Mouse (Mus musculus): Measurements from ENCODE around the gene Mri1. TPM values are rescaled to one million over a fixed set of nuclear protein-coding genes. Genes with fewer than 3 reads are reported as not detected.

Gene Mri1
- polyA plus RNA-seq, 1 experiment from 2014 or later: 51.5 TPM

- Histone ChIP-seq H3K4me1 (peaks cover 26% of the 10 kb centered on the region), H3K4me2 (peak overlapping the region; percentile 42), H3K9me3 (replicated peaks) (no peaks in the 10 kb centered on the region), H3K4me3 (replicated peaks) (peak overlapping the region; percentile 4; the same call in 1 of the 2 replicates), H3K9ac (replicated peaks) (peak overlapping the region; percentile 12; the same call in 1 of the 2 replicates), H3K27ac (replicated peaks) (0 out of 2 replicates have a peak overlapping the region, but pooled peaks have one; percentile 13), H3K27me3 (replicated peaks) (no peaks in the 10 kb centered on the region), H3K36me3 (peaks cover 40% of the 10 kb centered on the region)
- 43% methylated on average over 27 of the region's 34 CpGs for WGBS
- peak; percentile 56; the same call in 1 of the 2 replicates for ATAC-seq (ENCODE audit: low FRiP score)
These were observed 46.8 kb downstream of the Mri1 start for GRCm38 (mm10) chr8:84210167-84210791.

DNA sequence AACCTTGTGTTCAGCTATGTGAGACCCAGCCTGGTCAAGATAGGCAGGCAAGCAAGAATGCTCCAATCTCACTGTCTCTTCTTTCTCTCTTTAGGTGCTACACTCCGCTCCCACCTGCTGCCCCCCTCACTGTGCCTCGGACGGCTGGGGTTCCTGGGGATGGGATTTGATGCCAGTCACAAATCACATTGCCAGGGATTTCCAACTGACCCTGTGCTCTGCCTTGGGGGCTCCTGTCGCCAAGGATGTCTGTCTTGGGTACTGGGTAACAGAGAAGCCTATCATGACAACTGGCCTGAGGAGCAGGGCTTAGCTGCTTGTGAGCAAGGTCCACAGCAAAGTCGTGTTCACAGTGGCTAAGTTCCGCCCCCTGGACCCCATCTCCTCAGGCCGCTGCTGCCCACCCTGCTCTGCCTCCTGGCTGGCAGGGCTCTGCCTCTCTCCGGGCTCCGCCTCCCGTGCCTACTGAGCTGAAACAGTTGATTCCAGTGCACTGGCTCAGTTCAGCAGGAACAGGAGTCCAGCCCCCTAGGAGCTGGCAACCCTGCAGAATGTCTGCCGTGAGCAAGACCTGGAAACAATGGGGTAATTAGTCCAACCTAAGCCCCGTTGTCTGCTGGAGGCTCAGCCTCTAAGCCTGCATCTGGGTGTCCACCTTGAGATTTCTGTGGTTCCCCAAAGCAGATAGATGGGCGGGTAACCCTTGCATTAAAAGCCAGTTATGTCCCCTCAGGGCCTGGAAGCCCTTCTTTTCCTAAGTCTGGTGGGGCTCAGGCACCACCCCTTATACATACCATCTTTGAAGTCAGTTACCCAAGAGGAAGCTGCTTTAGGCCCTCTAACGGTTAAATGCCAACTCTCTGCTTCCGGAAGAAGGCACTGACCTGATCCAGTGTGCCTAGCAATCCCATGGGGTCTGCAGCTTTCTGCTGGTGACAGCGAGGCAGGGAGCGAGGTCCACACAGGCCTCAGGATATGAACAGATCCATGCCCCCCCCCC, 48.4 kb downstream of the Mri1 start:
- ATAC-seq (ENCODE audit: low FRiP score): 0 out of 2 replicates have a peak, but pooled peaks have one; percentile 23
- H3K4me3 ChIP-seq (replicated peaks): no peak overlapping the region
- peaks cover 27% of the 10 kb centered on the region for H3K36me3 ChIP-seq
- H3K27ac ChIP-seq (replicated peaks): peak overlapping the region; percentile 46
- H3K9ac ChIP-seq (replicated peaks): 0 out of 2 replicates have a peak overlapping the region, but pooled peaks have one; percentile 17
- no peak overlapping the region for H3K4me2 ChIP-seq
- H3K4me1 ChIP-seq: peaks cover 31% of the 10 kb centered on the region
- H3K9me3 ChIP-seq (replicated peaks): no peaks in the 10 kb centered on the region
- WGBS: 40% methylated on average over 17 of the region's 17 CpGs
- no peaks in the 10 kb centered on the region for H3K27me3 ChIP-seq (replicated peaks)

DNA sequence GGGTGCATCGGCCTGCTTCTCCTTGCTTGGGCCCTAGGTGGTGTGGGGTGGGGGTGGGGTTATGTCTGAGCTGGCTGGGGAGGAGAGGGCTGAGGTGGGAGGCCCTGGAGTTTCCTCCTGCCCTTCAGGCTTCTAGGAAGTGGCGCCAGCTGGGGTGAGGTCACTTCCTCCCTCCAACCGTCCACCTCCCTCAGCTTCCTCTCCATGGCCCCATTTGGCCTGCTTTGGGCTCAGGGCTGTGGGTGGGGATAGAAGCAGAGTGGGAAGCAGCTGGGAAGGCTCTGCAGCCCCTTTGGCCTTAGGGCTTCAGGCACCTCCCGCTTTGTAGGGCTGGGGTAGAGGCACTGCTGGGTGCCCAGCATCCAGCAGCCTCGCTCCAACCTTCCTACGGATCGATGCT, 49.3 kb downstream of the Mri1 start:
- no peak overlapping the region for H3K4me2 ChIP-seq
- H3K27me3 ChIP-seq (replicated peaks): no peaks in the 10 kb centered on the region
- no peak overlapping the region for H3K4me3 ChIP-seq (replicated peaks)
- WGBS: 49% methylated on average over 6 of the region's 7 CpGs
- no peaks in the 10 kb centered on the region for H3K9me3 ChIP-seq (replicated peaks)
- peaks cover 18% of the 10 kb centered on the region for H3K36me3 ChIP-seq
- no peak for ATAC-seq (ENCODE audit: low FRiP score)
- H3K9ac ChIP-seq (replicated peaks): no peak overlapping the region
- H3K27ac ChIP-seq (replicated peaks): peak overlapping the region; percentile 46; the same call in 1 of the 2 replicates
- peaks cover 40% of the 10 kb centered on the region for H3K4me1 ChIP-seq

DNA sequence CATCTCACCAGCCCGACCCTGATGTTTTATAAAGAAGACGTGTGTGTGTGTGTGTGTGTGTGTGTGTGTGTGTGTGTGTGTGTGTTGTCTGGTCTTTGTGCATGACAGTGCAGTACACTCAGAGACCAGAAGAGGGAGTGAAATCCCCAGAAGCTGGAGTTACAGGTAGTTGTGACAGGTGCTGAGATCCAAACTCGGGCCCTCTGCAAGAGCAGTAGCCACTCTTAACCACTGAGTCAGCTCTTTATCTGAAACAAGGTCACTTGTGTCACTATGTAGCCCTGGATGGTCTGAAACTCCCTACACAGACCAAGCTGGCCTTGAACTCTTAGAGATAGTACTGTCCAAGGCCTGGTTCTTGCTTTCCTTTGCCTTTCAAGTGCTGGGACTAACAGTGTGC, 50.5 kb downstream of the Mri1 start:
- Histone ChIP-seq H3K27me3 (replicated peaks) (no peaks in the 10 kb centered on the region; the same call in 1 of the 2 replicates), H3K4me3 (replicated peaks) (no peak overlapping the region), H3K36me3 (peaks cover 8% of the 10 kb centered on the region), H3K4me2 (no peak overlapping the region), H3K9ac (replicated peaks) (no peak overlapping the region), H3K9me3 (replicated peaks) (no peaks in the 10 kb centered on the region), H3K27ac (replicated peaks) (no peak overlapping the region), H3K4me1 (peaks cover 50% of the 10 kb centered on the region)
- WGBS: 93% methylated on average over 3 of the region's 3 CpGs
- ATAC-seq (ENCODE audit: low FRiP score): no peak

- 94% methylated on average over 5 of the region's 5 CpGs for WGBS
- no peak overlapping the region for H3K4me3 ChIP-seq (replicated peaks)
- no peaks in the 10 kb centered on the region for H3K36me3 ChIP-seq
- peaks cover 6% of the 10 kb centered on the region; the same call in 1 of the 2 replicates for H3K27me3 ChIP-seq (replicated peaks)
- H3K9me3 ChIP-seq (replicated peaks): no peaks in the 10 kb centered on the region
- ATAC-seq (ENCODE audit: low FRiP score): no peak
- peaks cover 62% of the 10 kb centered on the region for H3K4me1 ChIP-seq
- H3K27ac ChIP-seq (replicated peaks): no peak overlapping the region
- H3K4me2 ChIP-seq: no peak overlapping the region
- no peak overlapping the region for H3K9ac ChIP-seq (replicated peaks)
These were observed 52.1 kb downstream of the Mri1 start for GRCm38 (mm10) chr8:84205073-84205472.

GRCm38 (mm10) chr8:84203975-84204772, 53.0 kb downstream of the Mri1 start:
- Histone ChIP-seq H3K4me3 (replicated peaks) (peak overlapping the region; percentile 37), H3K9ac (replicated peaks) (peak overlapping the region; percentile 42), H3K36me3 (no peaks in the 10 kb centered on the region), H3K9me3 (replicated peaks) (no peaks in the 10 kb centered on the region), H3K27me3 (replicated peaks) (peaks cover 6% of the 10 kb centered on the region; the same call in 1 of the 2 replicates), H3K4me2 (peak overlapping the region; percentile 77), H3K4me1 (peaks cover 63% of the 10 kb centered on the region), H3K27ac (replicated peaks) (peak overlapping the region; percentile 79)
- ATAC-seq (ENCODE audit: low FRiP score): peak; percentile 8; the same call in 1 of the 2 replicates
- WGBS: 59% methylated on average over 13 of the region's 13 CpGs

DNA sequence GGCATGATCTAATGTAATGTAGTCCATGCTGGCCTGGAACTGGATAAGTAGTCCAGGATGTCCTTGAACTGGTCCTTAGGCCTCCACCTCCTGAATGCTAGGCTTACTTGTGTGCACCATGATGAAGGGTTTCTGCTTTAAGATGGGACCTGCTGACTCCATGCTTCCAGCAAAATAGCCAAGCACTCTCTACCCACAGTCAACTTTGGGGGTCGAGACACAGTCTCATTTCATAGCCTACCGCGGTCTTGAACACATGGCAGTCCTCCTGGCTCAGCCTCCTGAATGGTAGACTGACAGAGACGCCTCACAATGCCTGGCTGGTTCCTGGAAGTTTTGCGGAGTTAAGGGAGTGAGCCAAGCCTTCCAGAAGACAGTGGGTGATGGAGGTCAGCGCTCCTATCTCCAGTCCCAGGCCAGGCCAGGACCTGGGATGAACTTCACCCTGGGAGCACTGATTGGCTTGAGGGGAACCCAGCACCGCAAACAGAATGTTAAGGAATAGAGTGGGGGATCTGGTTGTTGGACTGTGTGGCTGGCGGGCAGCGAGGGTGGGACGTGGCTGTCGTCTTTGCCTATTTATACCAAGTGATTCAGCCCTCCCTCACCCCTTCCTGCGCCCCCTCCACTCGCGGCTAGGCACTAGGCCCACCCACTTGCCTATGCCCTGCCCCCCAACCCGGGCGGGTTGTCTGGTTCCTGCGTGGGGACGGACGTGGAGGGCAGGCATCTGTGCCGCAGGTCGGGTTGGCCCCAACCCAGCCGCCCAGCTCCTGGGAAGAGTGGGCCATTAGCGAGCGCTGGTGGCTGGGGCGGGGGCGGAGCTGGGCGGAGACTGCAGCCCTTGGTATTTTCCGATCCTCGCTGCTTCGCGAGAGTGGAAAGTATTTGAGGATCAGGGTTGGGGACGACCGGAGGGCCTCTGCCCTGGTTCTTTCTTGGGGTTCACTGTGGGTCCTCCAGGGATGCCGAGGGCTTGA, 53.9 kb downstream of the Mri1 start:
- Histone ChIP-seq H3K4me1 (peaks cover 63% of the 10 kb centered on the region), H3K4me3 (replicated peaks) (peak overlapping the region; percentile 37), H3K9ac (replicated peaks) (peak overlapping the region; percentile 42), H3K4me2 (peak overlapping the region; percentile 77), H3K9me3 (replicated peaks) (no peaks in the 10 kb centered on the region), H3K27ac (replicated peaks) (peak overlapping the region; percentile 79), H3K27me3 (replicated peaks) (peaks cover 6% of the 10 kb centered on the region; the same call in 1 of the 2 replicates), H3K36me3 (no peaks in the 10 kb centered on the region)
- peak; percentile 23 for ATAC-seq (ENCODE audit: low FRiP score)
- 10% methylated on average over 34 of the region's 34 CpGs for WGBS

DNA sequence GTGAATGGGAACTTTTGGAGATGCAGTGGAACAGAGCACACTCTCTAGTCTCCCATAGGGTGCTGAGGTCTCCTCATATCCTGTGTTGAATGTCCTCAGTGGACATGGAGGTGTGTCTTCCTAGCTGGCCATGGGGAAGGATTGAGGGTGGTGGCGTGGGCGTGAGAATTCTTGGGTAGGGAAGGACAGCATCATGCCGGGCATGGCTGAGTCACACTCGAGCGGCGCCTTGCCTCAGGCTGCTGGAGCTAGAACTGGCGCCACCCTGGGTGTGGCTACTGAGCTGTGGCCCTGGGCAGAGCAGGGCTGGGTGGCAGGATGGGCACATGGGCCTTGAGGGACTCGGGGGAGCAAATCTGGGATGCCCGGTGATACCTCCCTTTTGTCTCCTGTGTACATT, 54.7 kb downstream of the Mri1 start:
- peak overlapping the region; percentile 77 for H3K4me2 ChIP-seq
- no peaks in the 10 kb centered on the region for H3K36me3 ChIP-seq
- H3K4me1 ChIP-seq: peaks cover 66% of the 10 kb centered on the region
- H3K9me3 ChIP-seq (replicated peaks): no peaks in the 10 kb centered on the region
- ATAC-seq (ENCODE audit: low FRiP score): no peak
- H3K4me3 ChIP-seq (replicated peaks): no peak overlapping the region
- no peak overlapping the region for H3K9ac ChIP-seq (replicated peaks)
- 93% methylated on average over 9 of the region's 9 CpGs for WGBS
- H3K27ac ChIP-seq (replicated peaks): peak overlapping the region; percentile 79; the same call in 1 of the 2 replicates
- H3K27me3 ChIP-seq (replicated peaks): peaks cover 6% of the 10 kb centered on the region; the same call in 1 of the 2 replicates

DNA sequence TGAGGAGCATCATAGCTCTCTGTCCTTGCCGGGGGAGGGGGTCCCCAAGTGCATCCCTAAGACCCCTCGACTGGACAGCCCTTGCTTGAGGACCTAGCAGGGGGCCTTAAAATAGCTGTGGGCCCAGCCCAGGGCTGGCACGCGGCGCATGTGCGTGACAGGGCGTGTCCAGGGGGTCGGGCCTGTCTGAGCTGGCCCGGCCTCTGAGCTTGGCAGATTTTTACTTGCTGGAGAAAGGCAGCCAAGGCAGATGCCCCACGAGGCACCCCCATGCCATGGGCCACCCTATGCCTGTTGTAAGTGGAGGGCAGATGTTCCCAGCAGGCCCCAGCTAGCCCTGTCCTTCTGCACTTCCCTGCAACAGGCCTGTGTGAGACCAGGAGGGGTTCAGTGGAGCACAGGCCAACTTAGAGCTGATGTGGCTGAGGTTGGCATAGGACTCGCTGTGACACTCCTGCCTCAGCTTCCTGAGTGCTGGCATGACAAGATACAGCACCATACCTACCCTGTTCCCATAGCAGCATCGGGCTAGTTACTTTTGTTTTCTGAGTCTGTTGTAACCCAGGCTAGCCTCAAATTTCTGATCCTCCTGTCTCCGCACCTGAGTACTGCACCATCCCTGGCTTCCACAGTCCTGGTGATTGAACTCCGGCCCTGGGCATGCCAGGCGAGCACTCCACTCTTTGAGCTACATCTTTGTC, 55.4 kb downstream of the Mri1 start:
- peak overlapping the region; percentile 47 for H3K4me3 ChIP-seq (replicated peaks)
- peak overlapping the region; percentile 50 for H3K9ac ChIP-seq (replicated peaks)
- H3K9me3 ChIP-seq (replicated peaks): no peaks in the 10 kb centered on the region
- H3K4me2 ChIP-seq: peak overlapping the region; percentile 77
- no peak for ATAC-seq (ENCODE audit: low FRiP score)
- peaks cover 6% of the 10 kb centered on the region; the same call in 1 of the 2 replicates for H3K27me3 ChIP-seq (replicated peaks)
- peak overlapping the region; percentile 85 for H3K27ac ChIP-seq (replicated peaks)
- 67% methylated on average over 15 of the region's 15 CpGs for WGBS
- H3K4me1 ChIP-seq: peaks cover 70% of the 10 kb centered on the region
- no peaks in the 10 kb centered on the region for H3K36me3 ChIP-seq

All from neural tube, embryonic 15.5 days (tissue).